Mouse (Mus musculus) lung, embryonic 16.5 days (tissue): Measurements from ENCODE around the gene Npat. TPM values are rescaled to one million over a fixed set of nuclear protein-coding genes. Genes with fewer than 3 reads are reported as not detected.

Source experiments
- ATAC-seq: fragments of 200-750 bp; cut with Nextera tagmentation; 2 replicates; pipeline ENCODE4 v1.8.0; 2017; ENCODE audit warnings: low read depth, mild to moderate bottlenecking, moderate library complexity
- H3K27ac ChIP-seq: fragments of 300-500 bp; sonication (generic); 2 replicates; pipeline ENCODE4 v1.5.1; 2014; ENCODE audit warnings: mild to moderate bottlenecking, control low read depth, low read length
- H3K27me3 ChIP-seq: fragments of 300-500 bp; sonication (generic); 2 replicates; pipeline ENCODE4 v1.6.1; 2014; ENCODE audit warnings: low read depth, low read length, mixed read lengths; ENCODE audit not compliant: control insufficient read depth, insufficient read depth
- H3K36me3 ChIP-seq: fragments of 300-500 bp; sonication (generic); 2 replicates; pipeline ENCODE4 v1.6.1; 2014; ENCODE audit warnings: low read length; ENCODE audit not compliant: control insufficient read depth, insufficient read depth
- H3K4me1 ChIP-seq: fragments of 300-500 bp; sonication (generic); replicated peaks from 2 replicates; pipeline ENCODE4 v1.6.1; 2014; ENCODE audit warnings: low read length, mixed read lengths; ENCODE audit not compliant: control insufficient read depth, insufficient read depth
- H3K4me2 ChIP-seq: fragments of 300-500 bp; sonication (generic); 2 replicates; pipeline ENCODE4 v1.6.1; 2014; ENCODE audit warnings: low read depth, low read length, control low read depth
- H3K4me3 ChIP-seq: fragments of 300-500 bp; sonication (generic); 2 replicates; pipeline ENCODE4 v1.5.1; 2014; ENCODE audit warnings: mild to moderate bottlenecking, low read length, control low read depth
- H3K9ac ChIP-seq: fragments of 300-500 bp; sonication (generic); 2 replicates; pipeline ENCODE4 v1.6.1; 2014; ENCODE audit warnings: low read length, control low read depth
- H3K9me3 ChIP-seq: fragments of 300-500 bp; sonication (generic); 2 replicates; pipeline ENCODE4 v1.6.1; 2016; ENCODE audit warnings: low read length; ENCODE audit not compliant: control insufficient read depth
- WGBS: fragments of 180-500 bp; shearing (Covaris S2); extraction: QIAGEN DNeasy Blood & Tissue Kit; methylation state at CpG from one replicate; pipeline ENCODE4 v1.1.7; 2014; 5-methylcytosine and 5-hydroxymethylcytosine counted together
- polyA plus RNA-seq: library from polyadenylated mRNA; unstranded; fragments of >200 nt; fragmentation: Nextera tagmentation; extraction: Ambion mirVana; gene quantifications from 2 replicates; pipeline ENCODE4 v1.2.1, GENCODE M21; 2015

Npat gene
- polyA plus RNA-seq = 19.1 and 20.2 TPM in 2 replicates

DNA sequence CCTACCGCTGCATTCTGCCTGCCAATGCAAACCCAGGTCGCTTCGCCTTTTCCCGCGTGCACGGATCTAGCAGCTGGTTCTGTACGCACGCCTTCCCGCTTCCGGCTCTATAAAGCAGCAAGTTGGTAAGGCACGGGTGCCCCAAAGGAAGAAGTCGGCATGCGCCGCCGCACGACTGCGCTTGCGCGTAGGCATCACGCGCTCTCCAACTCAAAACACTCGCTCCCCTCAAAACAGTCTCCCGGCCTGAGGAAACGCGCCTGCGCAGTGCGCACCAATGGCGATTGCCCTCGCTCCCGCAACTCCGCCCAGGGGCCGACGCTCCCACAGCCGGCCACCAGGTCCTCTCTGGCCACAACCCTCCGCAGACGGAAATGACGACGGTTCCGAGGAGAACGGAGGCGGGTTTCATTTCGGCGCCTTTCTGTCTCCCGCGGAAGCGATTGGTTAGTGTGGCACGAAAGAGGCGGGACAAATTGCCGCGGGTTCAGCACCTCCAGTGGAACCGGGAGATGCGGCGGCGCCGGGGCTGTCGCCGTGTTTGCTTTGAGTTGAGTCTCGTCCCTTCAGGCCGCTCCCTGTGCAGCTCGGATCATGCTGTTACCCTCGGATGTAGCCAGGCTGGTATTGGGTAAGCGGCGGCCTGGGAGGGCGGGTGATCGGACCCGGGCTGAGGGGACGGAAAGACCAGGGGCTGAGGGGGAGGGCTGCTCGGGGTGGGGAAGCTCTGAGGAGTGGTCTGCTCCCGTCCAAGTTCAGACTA lies at the start of gene Npat, which contains the start of gene Atm:
Gene Npat, plus strand, starts transcription at position 490 of the 763 bp plus-strand sequence.
Gene Atm, minus strand, starts transcription at position 183 of the 763 bp plus-strand sequence.
- Histone ChIP-seq H3K27me3 (no peaks in the 10 kb centered on the region), H3K9ac (peak within 1 kb of the TSS; percentile 87), H3K9me3 (no peaks in the 10 kb centered on the region), H3K4me1 (peaks cover 11% of the 10 kb centered on the region), H3K4me3 (peak within 1 kb of the TSS; percentile 77), H3K36me3 (no peaks in the 10 kb centered on the region), H3K27ac (peak within 1 kb of the TSS; percentile 93), H3K4me2 (peak within 1 kb of the TSS; percentile 95)
- under 1% methylated on average over 69 of the region's 69 CpGs for WGBS
- peak; percentile 100 for ATAC-seq

GRCm38 (mm10) chr9:53508053-53508452 lies 28.8 kb upstream of the Npat start:
- no peak overlapping the region for H3K4me3 ChIP-seq
- H3K4me2 ChIP-seq = no peak overlapping the region
- H3K27me3 ChIP-seq = no peaks in the 10 kb centered on the region
- 87% methylated on average over 7 of the region's 7 CpGs for WGBS
- ATAC-seq = no peak
- peaks cover 10% of the 10 kb centered on the region for H3K36me3 ChIP-seq
- no peaks in the 10 kb centered on the region for H3K9me3 ChIP-seq
- no peak overlapping the region for H3K27ac ChIP-seq
- H3K4me1 ChIP-seq = no peaks in the 10 kb centered on the region
- no peak overlapping the region for H3K9ac ChIP-seq

DNA sequence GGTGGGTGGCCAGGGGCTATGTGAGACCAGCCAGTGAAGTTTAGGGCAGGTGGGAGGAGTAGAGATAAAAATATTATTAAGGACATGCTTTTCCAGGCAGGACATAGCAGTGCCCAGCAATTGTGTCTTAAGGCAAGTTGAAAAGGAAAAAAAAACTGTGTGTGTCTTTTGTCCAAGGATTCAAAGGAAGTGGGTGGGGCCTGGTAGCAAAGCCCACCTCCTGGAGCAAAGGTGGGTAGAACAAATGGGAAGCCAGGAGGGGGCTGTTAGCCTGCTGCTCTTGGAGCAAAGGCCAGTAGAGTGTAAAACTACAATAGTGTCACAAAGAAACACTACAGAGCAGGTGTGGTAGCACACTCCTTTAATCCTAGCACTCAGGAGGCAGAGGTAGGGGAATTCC lies 22.8 kb upstream of the Npat start:
- Histone ChIP-seq H3K4me1 (no peaks in the 10 kb centered on the region), H3K9me3 (no peaks in the 10 kb centered on the region), H3K36me3 (peaks cover 9% of the 10 kb centered on the region), H3K9ac (no peak overlapping the region), H3K4me3 (no peak overlapping the region), H3K27me3 (no peaks in the 10 kb centered on the region), H3K4me2 (no peak overlapping the region), H3K27ac (no peak overlapping the region)
- no peak for ATAC-seq

DNA sequence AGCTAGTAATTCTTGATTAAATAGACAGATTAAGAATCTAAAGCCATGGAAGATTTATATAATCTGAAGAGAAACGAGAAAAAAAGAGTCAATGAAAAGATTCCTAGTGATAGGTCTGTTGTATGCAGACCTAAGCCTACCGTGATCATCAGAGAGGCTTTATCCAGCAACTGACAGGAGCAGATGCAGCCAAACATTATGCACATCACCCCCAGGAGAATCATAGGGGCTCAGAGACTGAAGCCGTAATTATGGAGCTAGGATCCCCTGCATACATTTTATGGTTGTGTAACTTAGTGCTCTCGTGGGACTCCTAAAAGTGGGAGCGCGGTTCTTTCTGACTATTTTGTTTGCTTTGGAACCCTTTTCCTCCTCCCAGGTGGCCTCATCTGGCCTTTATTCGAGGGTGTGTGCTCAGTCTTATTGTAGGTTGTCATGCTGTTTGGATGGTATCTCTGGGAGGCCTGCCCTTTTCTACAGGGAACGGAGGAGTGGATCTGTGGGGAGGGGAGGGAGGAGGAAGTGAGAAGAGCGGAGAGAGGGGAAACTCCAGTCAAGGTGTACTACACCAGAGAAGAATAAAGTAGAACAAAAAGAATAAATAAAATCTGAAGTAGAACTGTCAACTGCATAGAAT lies 19.4 kb upstream of the Npat start:
- no peak overlapping the region for H3K4me2 ChIP-seq
- no peak overlapping the region for H3K27ac ChIP-seq
- H3K27me3 ChIP-seq = no peaks in the 10 kb centered on the region
- H3K9me3 ChIP-seq = no peaks in the 10 kb centered on the region
- H3K4me3 ChIP-seq = no peak overlapping the region
- peaks cover 5% of the 10 kb centered on the region; the same call in 1 of the 2 replicates for H3K36me3 ChIP-seq
- no peak overlapping the region for H3K9ac ChIP-seq
- WGBS = 68% methylated on average over 9 of the region's 9 CpGs
- no peak for ATAC-seq
- H3K4me1 ChIP-seq = no peaks in the 10 kb centered on the region

DNA sequence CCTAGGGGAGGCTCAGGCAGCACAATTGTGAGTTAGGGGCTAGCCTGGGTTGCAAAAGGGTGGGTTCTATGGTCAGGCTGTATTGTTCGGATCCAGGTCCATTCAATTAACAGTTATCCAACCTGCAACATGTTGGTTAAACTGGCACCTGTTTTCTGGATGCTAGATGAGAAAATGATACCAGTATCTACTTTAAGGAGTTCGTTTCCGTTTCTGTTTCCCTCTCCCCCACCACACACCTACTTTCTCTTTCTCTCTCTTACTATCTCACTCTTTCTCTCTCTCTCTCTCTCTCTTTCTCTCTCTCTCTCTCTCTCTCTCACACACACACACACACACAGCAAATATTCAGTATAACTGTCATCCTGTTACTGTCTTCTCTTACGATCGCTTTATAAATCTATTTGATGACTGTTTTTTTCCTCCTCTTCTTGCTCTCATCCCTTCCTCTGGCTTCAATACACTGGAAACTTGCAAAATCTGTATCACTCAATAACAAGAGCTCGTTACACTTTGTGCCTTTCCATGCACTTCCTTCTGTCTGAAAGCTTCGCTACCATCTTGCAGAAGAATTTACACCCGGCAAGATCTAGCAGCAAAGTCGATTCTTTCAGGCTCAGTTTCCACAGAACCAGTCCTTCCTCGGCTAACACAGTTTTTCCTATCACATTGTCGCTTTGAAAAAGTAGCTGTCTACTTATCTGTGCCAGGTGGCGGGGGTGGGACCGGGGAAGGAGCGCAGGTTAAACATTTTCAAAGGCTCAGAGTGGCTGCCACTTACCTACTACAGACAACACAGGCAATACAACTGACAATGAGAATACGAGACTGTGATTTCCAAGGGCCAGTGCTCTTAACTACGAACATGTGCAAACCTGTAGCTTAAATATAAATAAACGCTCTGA lies 1.2 kb upstream of the Npat start:
- peak overlapping the region; percentile 75 for H3K9ac ChIP-seq
- peak overlapping the region; percentile 90 for H3K27ac ChIP-seq
- whole genome bisulfite sequencing = 10% methylated on average over 17 of the region's 17 CpGs
- no peaks in the 10 kb centered on the region for H3K27me3 ChIP-seq
- H3K9me3 ChIP-seq = no peaks in the 10 kb centered on the region
- H3K4me3 ChIP-seq = peak overlapping the region; percentile 77
- H3K36me3 ChIP-seq = no peaks in the 10 kb centered on the region
- ATAC-seq = no peak
- peaks cover 11% of the 10 kb centered on the region for H3K4me1 ChIP-seq
- H3K4me2 ChIP-seq = peak overlapping the region; percentile 95

DNA sequence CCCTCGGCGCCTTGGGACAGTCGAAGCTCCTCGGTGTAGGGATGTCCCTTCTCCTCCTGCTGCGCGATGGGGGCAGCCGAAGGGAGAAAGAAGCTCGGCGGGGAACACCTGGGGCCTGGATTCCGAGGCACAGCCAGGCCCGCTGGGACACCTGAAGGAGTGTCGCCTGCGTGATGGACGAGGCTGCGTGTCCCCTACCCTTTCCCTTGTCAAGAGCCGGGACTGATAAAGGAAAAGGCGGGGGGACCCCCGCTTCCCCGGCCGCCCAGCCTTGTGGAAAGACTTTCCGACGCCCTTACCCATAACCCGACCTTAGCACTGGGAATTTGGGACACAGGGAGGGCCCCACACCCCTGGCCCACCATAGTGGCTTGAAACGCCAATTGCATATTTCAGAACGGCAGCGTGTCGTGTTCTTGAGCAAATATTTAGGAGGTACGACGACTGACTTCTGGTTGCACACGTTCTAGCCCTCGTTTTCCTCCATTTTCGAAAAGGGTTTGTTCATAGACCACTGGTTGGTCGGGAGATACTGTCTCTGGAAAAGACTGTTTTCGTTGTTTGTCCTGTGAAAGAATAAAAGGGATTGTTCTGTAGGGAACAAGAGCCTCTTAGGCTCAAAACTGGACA lies 604 bp downstream of the Npat start:
- H3K4me3 ChIP-seq = peak overlapping the region; percentile 77
- H3K4me2 ChIP-seq = peak overlapping the region; percentile 60
- H3K27me3 ChIP-seq = no peaks in the 10 kb centered on the region
- WGBS = 0% methylated on average over 32 of the region's 34 CpGs
- peak overlapping the region; percentile 93 for H3K27ac ChIP-seq
- H3K4me1 ChIP-seq = peaks cover 11% of the 10 kb centered on the region
- H3K9me3 ChIP-seq = no peaks in the 10 kb centered on the region
- no peak for ATAC-seq
- H3K9ac ChIP-seq = peak overlapping the region; percentile 87
- H3K36me3 ChIP-seq = no peaks in the 10 kb centered on the region

- H3K27ac ChIP-seq = no peak overlapping the region
Observed at GRCm38 (mm10) chr9:53570662-53571061, 33.8 kb downstream of the Npat start.

DNA sequence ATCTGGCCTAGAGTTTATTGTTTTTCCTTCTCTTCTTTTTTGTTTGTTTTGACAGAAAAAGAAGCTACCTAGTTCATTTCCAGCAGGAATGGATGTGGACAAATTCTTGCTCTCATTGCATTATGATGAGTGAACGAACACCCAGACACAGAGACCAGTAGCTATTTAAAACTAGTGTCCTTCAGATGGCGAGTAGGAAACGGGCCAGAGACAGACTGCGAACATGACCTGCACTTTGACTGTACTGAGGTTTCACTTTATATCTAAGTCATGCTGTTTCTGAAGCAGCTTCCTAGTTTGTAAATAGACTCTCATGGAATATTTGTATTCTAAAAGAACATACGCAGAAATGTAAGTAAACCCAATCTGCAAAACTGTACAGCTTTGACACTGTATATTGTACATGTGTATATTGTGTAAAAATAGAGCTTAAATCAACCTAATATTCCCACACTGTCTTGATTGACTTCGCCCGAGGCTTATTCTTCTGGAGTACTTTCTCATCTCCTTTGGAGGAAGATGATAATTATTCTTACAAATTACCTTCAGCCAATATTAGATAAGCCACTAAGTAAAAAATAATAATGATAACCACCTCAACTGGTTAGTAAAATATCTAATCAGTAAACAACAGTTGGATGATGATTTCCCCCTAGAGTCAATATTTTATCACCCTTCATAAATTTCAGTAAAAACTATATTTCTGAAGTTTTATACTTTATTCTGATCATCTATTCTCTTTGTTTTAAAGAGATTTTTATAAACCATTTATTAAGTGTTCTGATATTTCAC lies 35.9 kb downstream of the Npat start:
- Histone ChIP-seq H3K9me3 (no peaks in the 10 kb centered on the region), H3K27ac (no peak overlapping the region), H3K4me2 (no peak overlapping the region), H3K4me3 (no peak overlapping the region), H3K4me1 (no peaks in the 10 kb centered on the region), H3K36me3 (peaks cover 19% of the 10 kb centered on the region), H3K9ac (no peak overlapping the region), H3K27me3 (no peaks in the 10 kb centered on the region)
- 88% methylated on average over 7 of the region's 7 CpGs for WGBS
- no peak for ATAC-seq

More at GRCm38 (mm10) chr9:53570662-53571061, 33.8 kb downstream of the Npat start:
- H3K4me1 ChIP-seq = no peaks in the 10 kb centered on the region
- H3K4me3 ChIP-seq = no peak overlapping the region
- ATAC-seq = no peak
- peaks cover 31% of the 10 kb centered on the region for H3K36me3 ChIP-seq
- H3K4me2 ChIP-seq = no peak overlapping the region
- no peaks in the 10 kb centered on the region for H3K9me3 ChIP-seq
- no peak overlapping the region for H3K9ac ChIP-seq
- WGBS = 84% methylated on average over 6 of the region's 6 CpGs
- no peaks in the 10 kb centered on the region for H3K27me3 ChIP-seq
